Mouse (Mus musculus) olfactory bulb, adult 2 months (tissue): Measurements from ENCODE around the gene Rpl29.

Experiments used
- CTCF ChIP-seq: fragments of 200-500 bp; IDR thresholded peaks from 2 replicates; pipeline ENCODE4 v1.5.1; 2012; ENCODE audit warnings: low read depth, mild to moderate bottlenecking, low read length, moderate library complexity; ENCODE audit not compliant: insufficient read depth
- POLR2A ChIP-seq: fragments of 200-500 bp; IDR thresholded peaks from 2 replicates; pipeline ENCODE4 v1.6.1; 2012; ENCODE audit warnings: mild to moderate bottlenecking, low read depth, low read length, moderate library complexity; ENCODE audit not compliant: insufficient read depth

GRCm38 (mm10) chr9:106477649-106478048 lies 48.4 kb downstream of the Rpl29 start:
- no peak for TF ChIP-seq CTCF
- no peak for TF ChIP-seq POLR2A
